Mouse (Mus musculus): ENCODE measurements around the gene Grm8.
A peak's percentile ranks its signal among the peaks of the same experiment; 100 is the strongest.

Gene Grm8

DNA sequence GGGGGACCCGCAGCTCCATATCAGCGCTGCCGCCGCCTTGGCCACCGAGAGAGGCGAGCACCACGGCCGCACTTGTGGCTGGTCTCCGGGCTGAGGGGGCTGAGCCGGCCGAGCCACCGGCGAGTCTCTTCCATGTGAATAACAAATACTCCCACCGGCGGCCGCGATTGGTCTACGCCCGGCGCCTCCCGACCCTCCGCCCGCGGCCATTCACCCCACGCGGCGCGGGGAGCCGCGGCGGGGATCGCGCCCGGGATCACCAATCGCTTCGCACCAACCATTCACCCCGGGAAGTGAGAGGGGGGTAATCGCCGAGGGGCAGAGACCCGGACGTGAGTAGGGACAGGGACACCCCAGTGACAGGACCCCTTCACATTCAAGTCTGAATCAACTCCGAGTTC, at the start of gene Grm8:
TSS of gene Grm8 (minus strand) at position 178 of the 401 bp plus-strand sequence.
- DNase-seq (ENCODE audit: low spot score), result no peak

DNA sequence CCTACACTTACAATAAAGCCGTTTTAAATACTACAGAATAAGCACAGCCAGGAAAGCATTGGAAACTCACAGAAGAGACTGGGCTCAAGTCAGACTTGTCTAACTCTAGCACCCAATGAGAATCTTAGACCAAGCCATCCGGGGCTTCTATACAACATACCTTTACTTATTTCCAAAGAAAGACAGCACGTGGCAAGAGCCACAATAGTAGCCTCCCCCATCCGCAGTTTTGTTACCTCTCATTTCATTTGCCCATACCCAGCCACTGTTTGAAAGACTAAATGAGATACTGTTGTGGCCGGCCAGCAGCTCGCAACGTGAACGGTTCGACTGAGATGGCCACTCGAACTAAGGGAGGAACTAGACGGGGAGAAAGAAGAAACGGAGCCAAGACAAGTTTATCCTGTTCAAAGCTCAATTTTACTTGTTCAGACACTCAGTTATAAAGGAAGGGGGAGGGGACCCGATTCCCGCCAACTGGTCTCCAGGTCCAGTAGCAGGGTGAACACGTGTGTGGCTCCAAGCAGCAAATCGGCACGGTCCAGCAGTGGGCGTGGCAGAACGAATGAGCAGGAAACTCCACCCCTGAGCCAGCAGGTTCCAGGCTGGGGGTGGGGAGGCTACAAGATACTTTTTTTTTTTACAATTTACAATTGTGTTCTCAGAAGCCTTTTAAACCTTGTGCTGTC, 35.0 kb upstream of the Grm8 start:
- no peak for DNase-seq (ENCODE audit: low spot score)

GRCm38 (mm10) chr6:28160399-28160798, 25.4 kb upstream of the Grm8 start:
- no peak for DNase-seq (ENCODE audit: low spot score)

GRCm38 (mm10) chr6:28146445-28146844, 11.5 kb upstream of the Grm8 start:
- DNase-seq (ENCODE audit: low spot score), result no peak

- no peak for DNase-seq (ENCODE audit: low spot score)
Measured at GRCm38 (mm10) chr6:28142332-28142731, 7.4 kb upstream of the Grm8 start.

DNA sequence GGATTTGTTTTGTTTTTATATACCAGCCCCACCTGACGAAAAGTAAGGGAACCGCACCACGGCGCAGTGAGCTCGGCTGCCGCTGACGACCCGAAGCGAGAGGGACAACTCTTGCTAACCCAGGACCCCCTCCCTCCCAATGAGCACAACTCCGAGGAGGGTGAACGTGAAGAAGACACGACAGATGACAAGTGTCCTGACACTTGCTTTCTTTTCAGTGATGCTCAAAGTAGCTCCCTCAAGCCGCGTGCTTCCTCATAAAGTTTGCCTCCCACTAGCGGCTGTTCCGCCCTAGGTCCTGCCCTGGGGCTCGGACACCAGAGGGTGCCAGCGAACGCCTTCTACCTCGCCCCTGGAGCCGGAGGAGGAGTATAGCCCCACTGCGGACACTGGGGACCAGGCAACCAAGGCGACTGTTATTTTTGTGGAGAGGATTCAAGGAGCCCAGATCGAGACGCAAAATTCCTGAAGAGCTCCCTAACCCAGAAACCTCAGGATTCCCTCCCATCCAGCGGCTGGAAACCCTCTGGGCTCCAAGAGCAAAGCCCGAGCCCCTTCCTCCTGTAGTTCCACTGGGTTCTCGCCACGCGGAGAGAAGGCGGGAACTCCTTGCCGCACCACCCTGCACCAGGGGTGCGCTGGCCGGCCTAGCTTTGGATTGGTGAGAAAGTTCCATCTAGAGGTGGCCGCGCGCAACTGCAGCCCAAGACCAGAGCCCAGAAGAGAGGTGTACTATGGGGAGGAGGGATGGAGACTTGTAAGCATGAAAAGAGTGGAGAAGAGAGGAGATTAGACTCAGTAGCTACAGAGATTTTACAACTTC, 644 bp upstream of the Grm8 start:
- DNase-seq (ENCODE audit: low spot score), result peak; percentile 75

DNA sequence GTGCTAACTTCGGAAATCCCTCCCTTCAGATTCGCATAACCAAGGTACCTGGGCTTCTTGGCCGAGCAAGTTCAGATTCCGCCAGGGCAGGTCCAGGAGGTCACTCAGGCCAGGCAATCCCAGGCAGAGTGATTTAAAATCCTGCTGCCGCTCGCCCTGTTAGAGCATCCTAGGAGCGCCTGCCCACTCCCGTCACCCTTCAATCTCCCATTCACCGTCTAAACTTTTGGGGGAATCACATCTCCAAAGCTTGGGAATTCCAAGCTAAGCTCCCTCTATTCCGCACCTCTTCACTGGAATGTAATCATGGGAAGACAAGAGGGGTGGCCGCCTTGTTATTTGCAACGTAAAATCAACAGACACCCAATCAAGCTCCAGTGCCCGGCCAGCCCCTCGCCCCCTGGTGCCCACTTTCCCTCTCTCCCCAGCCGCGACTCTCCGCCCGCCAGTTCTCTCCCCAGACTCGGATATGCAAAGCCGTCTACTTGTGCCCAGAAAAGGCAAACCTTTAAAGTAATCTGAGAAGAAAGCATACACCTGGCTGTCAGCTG, 652 bp downstream of the Grm8 start:
- DNase-seq (ENCODE audit: low spot score), result no peak

DNA sequence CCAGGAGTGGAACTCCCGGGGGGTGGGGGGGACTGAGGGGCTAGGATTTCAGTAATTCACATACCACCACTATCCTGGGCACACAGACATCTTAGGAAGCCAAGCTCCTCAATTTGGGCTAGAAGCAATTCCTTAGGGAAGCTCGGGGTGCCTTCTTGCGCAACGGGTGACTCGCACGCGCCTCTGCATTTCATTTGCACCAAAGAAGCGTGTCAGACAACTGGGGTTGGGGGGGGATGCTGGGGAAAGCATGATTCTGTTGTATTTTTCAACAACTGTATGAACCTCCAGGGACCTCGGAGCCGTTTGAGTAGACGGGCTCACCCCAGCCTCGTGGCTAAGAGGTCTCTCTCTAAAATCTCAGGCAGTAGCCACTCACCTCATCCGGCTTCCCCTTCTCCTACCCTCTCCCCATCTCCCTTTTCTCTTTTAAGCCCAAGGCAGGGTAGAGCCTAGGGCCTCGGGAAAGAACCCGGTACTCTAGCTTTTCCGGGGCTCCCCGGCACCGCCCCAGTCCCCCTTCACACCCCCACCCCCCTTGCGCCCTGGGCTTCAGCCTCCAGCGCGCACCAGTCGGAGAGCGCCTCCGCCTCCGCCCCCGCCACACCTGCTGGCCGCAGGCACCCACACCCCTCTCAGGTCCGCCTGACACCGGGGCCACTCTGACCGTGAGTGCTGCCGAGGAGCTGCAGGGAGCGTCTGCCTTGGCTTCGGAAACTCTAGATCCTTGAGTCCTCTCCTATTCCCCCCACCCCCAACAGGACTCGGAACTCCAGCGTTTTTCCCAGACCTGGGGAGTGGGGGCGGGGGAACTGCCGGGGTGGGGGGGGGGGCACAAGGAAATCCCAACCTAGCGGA, 1.5 kb downstream of the Grm8 start:
- DNase-seq (ENCODE audit: low spot score), result no peak

DNA sequence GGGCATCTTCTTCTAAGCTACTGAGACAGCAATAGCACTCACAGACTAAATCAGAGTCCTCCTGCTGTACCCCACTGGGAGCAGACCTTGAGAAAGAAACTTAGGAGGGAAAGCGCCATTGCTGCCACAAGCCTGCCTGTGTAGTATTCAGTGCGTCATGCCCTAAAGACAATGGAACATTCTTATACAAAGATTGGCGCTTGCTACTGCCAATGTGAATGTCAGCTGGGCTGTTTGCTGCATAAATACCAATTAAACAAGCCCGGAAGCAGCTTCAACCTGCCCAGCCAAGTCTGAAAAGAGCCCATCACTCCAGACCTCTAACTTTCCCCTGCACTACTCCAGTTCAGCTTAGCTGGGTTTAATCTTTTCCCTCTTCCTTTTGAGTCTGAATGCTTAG, 2.9 kb downstream of the Grm8 start:
- no peak for DNase-seq (ENCODE audit: low spot score)

GRCm38 (mm10) chr6:28128871-28129270, 6.1 kb downstream of the Grm8 start:
- DNase-seq (ENCODE audit: low spot score), result no peak

DNA sequence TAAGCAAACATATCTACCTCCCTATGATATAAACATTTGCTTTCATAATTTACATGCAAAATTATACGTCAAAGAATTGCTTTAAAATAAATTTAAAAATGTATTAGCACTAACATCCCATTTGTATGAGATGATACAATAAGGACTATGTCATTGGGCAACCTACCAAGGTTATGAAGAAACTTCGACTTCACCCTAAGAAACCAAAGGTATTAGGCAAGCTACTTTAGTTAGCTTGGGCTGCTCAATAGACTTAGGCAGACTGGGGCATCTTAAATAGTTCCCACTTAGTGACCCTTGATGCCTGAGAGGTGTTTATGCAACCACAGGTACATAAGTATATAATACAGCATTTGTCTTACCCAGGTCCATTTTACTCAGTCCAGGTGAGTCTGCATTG, 19.5 kb downstream of the Grm8 start:
- DNase-seq (ENCODE audit: low spot score), result no peak

- DNase-seq (ENCODE audit: low spot score), result no peak
Measured at GRCm38 (mm10) chr6:28114916-28115315, 20.1 kb downstream of the Grm8 start.

- DNase-seq (ENCODE audit: low spot score), result no peak
Measured at GRCm38 (mm10) chr6:28111551-28111950, 23.4 kb downstream of the Grm8 start.

- DNase-seq (ENCODE audit: low spot score), result no peak
Measured at GRCm38 (mm10) chr6:28102608-28103316, 32.2 kb downstream of the Grm8 start.

DNA sequence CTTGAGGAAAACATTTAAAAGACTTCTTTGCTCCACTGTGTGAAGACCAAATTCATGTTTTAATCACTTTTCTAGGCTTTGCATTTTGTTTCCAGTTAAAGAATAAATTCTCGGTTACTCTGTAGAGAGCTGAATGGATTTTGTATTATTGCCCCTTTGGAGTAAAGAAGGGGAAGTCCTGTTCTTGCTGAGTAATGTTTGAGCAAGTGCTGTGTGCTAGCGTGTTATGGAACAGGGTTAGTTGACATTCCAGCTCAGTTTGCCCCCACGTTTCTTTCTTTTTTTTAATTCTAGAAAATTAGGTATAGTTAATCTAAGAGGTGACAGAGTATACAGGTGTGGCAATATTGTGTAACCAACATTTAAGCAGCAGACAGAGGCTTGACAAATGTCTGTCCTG, 35.0 kb downstream of the Grm8 start:
- DNase-seq (ENCODE audit: low spot score), result no peak

DNA sequence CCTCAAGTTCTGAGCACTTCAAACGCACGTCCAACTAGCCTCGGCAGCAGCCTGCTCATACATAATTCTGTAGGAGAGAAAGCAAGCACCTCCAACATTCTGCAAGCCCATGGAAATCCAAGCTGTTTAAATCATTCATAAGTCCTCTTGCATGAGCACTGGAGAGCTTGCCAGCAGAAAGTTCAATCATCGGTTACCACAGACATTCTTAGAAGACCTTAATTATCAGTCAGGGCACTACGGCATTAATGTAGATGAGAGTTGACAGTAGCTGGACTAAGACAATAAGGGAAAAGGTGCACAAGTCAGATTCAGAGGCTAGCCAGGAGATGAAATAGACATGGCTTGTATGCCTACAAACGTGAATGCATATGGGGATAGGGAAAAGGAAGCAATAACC, 42.5 kb downstream of the Grm8 start:
- DNase-seq (ENCODE audit: low spot score), result no peak

- DNase-seq (ENCODE audit: low spot score), result no peak
Measured at GRCm38 (mm10) chr6:28091836-28092235, 43.1 kb downstream of the Grm8 start.

DNA sequence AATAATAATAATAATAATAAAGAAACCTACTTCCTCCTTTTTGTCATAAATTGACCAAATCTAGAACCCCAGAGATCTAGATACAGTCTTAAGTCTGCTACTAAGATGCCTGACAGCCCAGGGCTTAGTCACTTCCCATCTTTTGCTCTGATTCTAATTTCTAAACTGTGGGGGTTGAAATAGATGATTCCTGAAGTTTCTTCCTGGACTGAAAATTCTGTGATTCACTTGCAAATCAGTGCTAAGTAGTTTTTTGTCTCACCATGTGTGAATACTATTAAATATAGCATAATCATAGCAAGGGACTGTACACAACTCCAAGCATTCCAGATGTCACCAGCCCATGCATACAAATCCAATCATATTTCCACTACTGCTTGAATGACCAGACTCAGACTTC, 44.0 kb downstream of the Grm8 start:
- DNase-seq (ENCODE audit: low spot score), result no peak

- no peak for DNase-seq (ENCODE audit: low spot score)
Measured at GRCm38 (mm10) chr6:28075534-28075933, 59.4 kb downstream of the Grm8 start.

GRCm38 (mm10) chr6:28074470-28074869, 60.5 kb downstream of the Grm8 start:
- no peak for DNase-seq (ENCODE audit: low spot score)

- no peak for DNase-seq (ENCODE audit: low spot score)
Measured at GRCm38 (mm10) chr6:28051966-28052365, 83.0 kb downstream of the Grm8 start.

DNA sequence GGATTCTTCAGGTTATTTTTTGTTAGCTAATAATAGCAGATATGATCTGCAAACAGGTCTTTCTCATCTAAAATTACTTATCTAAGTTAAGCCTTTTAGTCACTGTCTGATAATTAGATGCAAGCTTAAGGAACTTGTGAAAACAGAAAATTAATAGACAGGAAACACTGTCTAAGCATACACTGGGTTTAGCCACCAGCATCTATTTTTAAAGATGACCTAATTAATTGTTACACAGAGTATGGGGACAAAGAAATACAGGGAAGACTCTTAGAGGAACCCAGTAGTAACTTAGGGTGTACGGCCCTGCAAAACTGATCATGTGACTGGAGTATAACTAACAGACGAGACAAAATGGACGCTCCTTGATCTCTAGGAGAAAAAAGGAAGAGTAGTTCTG, 92.6 kb downstream of the Grm8 start:
- no peak for DNase-seq (ENCODE audit: low spot score)

Measured in urinary bladder, postnatal 14 days (tissue).